Mouse (Mus musculus) thymus, postnatal 25 days (tissue): Measurements from ENCODE around the gene Zfp775.

Experiments
- DNase-seq: peaks from one replicate; pipeline ENCODE4 v3.0.0; 2022

The Zfp775 gene

DNA sequence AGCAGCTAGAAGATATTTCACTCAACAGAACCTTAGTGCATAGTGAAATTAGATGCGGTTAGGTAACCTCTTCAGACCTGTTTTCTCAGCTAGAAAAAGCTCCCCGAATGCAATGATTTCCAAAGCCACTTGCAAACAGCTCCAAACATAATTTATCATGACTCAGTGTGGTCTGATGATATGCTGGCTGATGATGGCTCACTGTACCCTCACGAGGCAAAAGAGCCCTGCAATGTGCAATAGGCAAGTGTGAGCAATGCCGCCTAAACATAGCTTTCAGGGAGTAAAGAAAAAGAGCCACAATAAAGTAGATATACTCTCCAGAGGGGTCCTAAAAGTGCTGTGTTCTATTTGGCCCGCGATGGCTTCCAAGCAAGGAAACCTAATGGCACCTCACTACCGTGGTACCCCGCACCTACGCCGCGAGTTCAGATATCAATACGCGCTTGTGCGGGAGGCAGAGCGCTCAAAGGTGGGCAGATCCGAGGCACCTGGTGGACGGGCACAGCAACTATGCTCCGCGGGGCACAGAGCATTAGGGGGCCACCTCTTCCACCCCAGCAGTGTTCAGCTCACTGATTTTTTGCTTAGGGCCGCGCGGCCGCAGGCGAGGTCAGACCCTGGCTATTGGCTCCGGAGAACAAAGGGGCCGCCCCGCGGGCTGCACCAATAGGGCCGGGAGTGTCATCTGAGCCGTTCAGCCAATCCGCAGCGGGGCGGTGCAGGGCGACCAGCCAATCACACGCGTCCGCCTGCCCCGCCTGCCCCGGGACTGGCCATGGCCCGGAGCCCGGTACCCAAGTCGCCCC is at the start of gene Zfp775:
Zfp775 (plus strand) TSS at position 793 of the 809 bp plus-strand sequence.
- peak; percentile 93 for DNase-seq

DNA sequence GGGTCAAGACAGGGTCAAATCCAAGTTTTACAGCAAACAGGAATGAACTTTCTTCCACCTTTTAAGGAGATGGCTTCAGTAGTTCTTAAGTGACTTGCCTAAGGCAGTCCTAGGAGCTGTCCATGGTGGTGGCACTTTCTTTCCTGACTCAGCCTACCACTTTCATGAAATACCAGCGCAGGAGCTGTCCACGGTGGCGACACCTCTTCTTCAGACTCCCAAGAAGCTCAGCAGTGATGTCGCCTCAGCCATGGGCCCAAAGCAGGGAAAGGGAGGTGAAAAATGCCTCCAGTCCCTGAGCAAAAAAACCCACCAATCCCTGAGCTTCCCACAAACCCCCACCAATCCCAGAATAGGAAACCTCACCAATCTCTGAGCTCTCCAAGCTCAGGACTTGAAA is 48.9 kb upstream of the Zfp775 start:
- peak; percentile 66 for DNase-seq

DNA sequence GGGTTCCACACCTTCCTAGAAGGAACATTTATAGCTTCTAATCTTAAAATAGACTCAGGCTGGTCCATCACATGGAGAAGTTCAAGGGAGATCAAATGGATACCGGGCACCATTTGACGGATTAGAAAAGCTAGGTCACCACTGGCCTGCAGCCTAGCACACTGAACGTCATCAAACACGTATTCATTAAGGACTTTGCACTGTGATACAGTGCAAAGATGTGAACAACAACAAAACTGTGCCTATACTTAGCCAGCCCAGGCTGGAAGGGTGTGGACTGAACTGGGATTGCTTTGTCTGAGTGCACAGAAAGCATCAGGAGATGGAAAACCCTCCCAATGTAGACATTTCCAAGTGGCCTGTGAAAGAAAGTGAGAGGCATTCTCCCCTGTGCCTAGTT is 48.0 kb upstream of the Zfp775 start:
- no peak for DNase-seq

DNA sequence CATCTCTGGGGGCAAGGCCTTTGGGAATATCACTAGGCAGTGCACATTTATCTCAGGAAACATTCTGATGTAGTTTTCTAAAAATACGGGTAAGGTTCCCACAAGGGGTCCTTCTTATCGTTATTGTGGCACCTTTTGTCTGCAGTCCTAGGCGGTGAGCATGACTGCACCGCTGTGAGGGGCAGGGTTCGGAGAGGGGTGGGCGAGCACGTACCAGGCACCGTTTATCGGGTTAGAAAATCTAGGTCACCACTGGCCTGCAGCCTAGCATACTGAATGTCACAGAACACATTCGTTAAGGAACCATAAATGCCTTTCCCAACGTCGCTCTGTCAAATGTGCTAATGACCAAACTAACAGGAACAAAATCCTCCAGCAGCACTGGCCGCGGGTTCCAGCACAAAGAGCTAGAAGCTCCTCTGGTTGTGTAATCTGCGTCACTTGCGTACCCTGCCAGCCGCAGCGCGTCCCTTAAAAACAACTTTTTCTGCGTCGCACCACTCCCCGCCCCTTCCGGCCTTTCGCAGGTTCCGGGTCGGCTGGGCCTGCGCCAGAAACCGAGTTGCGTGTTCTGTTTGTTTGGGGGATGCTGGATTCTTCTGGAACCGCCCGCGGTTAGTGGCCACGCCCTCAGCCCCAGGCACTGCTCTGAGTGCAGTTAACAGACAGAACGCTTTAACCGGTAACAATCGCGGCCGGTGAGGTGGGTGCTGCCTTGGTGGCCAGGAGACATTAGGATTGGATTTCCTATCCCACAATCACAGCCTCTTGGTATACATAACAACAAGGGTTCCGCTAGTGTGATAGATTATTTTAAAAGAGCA is 47.4 kb upstream of the Zfp775 start, which contains the start of gene Lrrc61:
Lrrc61 (plus strand) TSS at position 517 of the 824 bp plus-strand sequence.
- peak; percentile 88 for DNase-seq

DNA sequence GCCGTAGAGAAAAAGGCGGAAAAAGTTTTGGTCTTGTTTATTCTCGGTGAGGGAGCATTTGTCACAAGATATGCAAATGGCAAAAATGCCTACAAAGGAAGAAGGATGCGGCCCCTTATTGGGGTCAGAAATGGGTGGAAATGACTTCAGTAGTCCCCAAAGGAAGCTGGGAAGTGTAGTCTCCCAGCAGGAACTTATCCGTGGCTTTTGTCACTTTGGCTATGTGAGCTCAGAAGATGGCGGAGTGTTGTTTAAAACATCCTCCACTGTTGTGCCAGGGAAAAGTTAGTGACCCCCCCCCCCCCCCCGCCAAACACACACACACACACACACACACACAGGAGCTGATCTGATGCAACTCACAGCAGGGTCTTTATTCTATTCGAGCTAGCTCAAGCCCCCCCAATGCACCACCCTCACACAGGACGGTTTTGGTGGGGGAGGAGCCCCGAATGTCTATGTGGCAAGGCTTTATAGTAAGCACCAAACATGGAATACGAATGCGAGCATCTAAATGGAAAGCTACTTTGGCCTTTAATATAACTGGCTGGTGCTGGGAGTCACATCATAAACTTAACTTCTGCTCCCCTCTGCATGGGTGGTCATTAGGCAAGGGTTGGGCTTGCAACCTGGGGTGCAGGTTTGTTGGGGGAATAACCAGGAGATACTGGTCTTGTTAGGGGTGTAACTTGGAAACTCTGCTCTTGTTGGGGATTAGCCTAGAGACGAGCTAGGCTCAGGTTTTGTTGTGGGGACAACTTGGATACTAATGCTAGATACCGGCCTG is 46.6 kb upstream of the Zfp775 start:
- DNase-seq = no peak

DNA sequence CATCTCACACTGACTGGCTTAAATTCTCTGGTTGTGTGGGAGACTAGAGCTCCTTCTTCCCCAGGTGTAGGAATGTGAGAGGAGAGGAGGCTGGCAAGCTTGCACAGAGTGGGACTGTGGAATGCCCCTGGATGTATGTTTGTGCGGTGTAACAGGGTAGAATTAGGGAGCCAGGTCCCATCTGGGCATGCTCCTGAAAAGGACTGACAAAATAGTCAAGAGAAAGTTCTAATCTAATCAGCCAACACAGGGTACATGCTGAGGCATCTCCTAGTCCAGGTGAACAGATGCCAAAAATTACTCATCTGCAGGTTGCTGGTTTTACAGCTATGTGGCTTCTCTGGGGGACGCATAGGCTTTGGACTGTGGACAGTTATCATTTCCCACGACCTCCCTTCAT is 45.9 kb upstream of the Zfp775 start:
- no peak for DNase-seq

DNA sequence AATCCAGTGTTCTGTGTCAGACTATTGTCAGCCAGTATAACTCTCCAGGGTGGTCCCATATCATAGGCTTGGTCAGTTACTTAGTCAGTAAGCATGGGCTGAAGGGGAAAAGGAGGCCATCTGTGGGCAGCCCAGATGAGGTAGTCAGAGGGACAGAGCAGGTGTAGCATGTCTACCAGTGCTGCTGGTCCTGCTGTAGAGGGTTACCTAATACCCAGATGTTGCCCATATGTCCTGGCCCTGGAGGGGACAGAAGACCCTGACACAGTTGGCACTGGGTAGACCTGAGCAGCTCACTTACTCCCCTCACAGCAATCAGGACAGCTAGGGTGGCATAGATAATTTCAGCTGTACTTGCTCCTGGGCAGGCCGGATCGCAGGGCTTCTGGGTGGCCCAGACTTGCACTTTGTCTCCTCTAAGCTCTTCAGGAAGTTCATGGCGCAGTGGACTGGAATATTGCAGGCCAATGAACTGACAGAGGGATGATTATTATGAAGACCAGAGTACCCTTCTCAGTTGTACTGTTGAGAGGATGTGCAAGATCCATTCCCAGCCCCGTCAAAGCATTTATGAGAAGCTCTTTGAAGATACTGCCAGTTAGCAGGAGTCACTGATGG is 36.1 kb upstream of the Zfp775 start:
- no peak for DNase-seq

DNA sequence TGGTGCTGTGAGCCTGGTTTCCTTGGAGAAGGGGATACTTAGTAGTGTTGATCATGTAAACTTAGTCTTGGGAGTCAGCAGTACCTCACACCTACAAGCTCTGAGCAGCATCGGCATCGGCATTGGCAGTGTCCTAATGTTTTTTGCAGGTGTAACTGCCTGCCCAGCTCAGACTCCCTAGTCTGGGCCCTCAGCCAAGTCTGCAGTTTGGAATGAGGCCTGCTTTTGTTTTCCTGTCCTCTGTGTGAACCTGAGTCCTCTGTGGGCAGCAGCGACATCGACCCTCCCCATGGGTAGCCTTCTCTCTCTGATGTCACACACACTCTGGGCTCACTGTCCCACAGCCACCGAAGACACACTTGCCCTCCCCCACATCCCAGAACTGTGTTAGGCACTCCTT is 35.6 kb upstream of the Zfp775 start:
- no peak for DNase-seq

DNA sequence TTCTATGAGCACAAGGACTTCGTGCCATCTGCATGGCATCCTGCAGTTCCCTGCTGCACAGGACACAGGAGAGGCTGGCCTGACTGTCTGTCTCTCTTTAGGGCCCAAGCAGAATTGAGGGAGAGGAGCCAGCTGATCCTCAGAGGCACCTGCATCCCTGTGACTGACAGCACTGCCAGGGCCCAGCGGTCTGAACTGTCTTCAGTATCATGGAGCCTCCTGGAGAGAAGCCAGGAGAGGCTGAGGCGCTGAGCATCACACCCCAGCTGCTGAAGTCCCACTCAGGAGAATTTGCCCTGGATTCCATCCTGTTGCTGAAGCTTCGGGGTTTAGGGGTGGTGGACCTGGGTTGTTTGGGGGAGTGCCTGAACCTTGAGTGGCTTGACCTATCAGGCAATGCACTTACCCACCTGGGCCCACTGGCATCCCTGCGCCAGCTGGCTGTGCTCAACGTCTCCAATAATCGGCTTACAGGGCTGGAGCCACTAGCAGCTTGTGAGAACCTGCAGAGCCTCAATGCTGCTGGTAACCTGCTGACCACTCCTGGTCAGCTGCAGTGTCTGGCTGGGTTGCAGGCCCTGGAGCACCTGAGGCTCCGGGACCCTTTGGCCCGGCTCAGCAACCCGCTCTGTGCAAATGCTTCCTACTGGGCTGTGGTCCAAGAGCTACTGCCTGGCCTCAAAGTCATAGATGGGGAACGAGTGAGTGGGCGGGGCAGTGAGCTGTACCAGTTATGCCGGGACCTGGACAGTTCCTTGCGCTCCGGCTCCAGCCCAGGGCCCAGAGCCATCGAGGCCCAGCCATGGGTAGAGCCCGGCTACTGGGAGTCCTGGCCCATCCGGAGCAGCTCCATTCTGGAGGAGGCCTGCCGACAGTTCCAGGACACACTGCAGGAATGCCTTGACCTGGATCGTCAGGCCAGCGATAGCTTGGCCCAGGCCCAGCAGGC is 33.6 kb upstream of the Zfp775 start:
- DNase-seq = no peak

DNA sequence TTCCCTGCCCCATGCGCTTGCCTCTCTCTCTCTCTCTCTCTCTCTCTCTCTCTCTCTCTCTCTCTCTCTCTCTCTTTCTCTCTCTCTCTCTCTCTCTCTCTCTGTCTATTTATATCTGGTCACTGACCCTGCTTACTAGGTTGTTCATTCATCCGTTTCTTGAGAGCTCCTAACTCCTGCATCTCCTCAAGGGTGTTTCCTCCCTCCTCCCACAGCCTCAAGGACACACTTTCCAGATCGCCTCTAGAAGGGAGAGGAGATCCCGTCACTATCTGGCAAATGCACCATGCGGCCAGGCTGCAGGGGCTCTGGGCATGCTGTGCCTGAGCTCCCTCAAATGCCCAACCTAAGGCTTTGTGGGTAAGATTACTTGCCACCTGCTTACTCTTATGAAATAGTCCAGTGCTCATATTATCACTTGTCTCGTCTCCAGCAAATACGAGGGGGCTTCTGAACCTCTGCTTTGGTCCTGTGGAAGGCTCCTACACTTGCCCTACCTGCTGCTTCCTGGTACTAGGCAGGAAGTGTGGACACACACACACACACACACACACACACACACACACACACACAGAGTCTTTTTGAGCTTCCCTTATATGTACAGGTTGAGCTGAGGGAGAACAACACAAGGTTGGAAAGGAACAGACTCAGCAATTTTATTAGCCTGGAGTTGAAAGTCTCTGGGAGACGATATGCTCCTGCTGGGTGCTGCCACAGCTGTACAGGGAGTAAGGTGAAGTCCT is 32.6 kb upstream of the Zfp775 start:
- no peak for DNase-seq

DNA sequence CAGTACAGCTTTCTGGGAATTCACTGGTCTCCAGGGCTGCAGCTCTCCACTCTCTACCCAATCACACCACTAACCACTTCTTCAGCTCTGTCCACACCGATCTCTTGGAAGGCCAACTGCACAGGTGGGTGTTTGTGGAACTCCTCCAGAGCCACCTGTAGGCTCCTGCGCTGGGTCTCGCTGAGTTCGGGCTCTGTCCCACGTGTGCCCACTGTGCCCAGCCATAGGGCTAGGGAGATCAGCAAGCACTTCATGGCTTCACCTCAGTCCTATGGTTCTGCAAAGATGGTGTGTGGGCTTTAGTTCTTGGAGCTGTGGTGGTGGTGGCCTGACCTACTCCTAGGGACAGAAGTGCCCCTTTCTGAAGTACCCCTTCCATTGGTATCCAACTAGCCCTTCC is 29.8 kb upstream of the Zfp775 start:
- DNase-seq = no peak

DNA sequence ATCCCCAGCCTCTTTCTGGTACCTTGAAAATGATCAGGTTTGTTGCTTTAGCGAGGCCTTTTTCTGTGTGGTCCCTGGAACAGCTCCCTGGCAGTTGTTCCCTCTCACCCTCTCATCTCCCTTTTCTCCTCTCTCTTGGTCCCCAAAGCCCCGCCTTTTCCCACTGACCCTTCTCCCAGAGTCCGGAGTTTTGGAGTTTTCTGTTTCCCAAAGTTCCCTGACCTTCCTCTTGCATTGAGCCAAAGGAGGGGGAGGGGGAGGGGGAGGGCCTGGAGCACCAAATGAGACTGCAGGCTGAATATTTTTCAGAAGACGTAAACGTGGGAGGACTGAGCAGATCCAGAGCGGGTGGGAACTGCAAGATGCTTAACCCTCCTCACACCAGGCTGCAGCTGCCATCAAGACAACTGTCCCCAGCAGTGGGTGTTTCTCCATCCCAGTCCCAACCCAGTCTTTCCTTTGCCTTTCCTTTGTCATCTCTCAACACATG is 29.2 kb upstream of the Zfp775 start, which contains the start of gene Rarres2:
Rarres2 (minus strand) TSS at position 218 of the 490 bp plus-strand sequence.
- DNase-seq = no peak

DNA sequence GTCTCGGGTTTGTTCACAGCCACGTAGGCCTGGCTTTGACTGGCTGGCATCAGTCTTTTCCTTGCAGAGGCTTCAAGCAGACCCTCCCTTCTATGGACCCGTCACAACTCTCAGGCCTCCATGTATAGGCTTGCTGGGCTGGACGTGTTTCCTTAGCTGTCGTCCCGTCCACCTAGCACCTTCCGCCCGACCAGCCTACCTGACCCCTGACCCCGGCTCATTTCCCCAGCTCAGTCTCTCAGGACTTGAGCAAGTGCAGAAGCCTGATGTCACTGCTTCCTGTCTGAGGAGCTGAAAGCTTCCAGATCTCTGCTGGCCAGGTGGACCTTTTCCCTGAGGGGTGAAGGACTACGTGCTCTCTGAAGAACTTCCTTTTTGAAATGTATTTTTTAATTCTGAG is 28.6 kb upstream of the Zfp775 start:
- DNase-seq = no peak

DNA sequence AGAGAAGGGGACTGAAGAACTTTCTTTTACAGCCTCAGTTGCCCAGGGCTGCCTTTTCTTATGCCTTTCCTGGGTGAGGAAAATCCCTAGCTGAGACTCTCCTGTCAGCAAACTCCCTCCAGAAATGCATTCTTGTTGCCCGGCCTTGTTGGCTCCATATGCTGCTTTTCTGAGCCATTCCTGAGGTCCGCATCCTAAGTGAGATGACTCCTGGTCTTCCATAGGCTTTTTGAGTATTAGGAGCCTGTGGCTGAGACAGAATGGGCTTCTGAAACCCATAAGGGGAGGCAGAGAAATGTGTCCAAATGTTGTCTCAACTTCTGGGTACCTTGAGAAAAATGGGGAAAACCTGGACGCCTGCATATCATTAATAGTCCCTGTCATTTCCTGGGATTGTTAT is 27.9 kb upstream of the Zfp775 start:
- DNase-seq = no peak

DNA sequence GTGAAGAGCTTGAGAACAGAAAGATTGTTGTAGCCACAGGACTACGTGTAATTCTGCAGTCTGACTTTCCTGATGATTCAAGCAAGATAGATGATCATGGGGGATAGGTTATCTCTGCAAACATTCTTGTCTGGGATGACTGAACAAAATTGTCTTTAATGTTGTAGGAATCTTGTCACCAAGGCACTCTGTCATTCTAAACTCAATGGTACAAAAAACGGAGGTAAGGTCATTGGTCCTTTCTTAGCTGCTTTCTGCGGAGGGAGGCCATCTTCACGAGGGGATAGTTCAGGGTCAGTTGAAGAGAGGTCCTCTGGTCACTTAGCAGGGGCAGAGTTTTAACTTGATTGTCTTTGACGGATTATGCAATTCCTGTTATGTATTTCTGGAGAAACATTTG is 23.1 kb upstream of the Zfp775 start:
- DNase-seq = no peak

DNA sequence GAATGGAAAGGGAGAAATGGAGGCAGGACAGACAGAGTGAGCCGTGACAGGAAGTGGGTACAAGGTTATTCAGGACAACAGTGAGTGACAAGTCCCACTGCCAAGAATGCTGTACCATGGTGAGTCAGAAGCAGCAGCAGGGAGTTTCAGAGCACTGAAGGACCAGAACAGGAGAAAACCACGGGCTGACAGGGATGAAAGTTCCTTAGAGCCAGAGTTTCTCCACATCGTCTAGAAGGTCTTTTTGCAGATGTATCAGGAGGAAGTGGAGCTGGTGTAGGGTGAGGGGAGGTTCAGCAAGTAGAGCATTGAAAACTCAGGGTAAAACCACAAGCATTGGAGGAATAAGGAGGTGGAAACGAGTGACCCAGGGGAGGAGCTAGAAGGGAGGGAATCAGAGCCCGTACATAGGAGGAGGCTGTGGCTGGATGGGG is 22.6 kb upstream of the Zfp775 start:
- no peak for DNase-seq

DNA sequence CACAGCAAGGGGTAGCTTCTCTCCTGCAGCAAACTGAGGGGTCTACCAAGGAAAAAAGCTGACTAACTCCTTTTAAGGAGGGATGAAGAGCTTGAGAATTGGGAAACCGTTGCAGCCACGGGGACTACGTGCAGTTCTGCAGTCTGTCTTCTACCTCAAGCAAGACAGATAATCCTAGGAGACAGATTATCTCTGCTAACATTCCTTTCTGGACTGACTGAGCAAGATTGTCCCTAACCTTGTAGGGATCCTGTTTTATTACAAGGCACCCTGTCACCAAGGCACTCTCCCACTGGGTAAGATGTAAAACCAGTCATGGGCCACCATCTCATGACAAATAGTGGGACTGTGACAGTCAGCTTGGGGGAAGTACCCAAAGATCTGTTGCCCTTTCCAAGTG is 20.6 kb upstream of the Zfp775 start:
- no peak for DNase-seq

DNA sequence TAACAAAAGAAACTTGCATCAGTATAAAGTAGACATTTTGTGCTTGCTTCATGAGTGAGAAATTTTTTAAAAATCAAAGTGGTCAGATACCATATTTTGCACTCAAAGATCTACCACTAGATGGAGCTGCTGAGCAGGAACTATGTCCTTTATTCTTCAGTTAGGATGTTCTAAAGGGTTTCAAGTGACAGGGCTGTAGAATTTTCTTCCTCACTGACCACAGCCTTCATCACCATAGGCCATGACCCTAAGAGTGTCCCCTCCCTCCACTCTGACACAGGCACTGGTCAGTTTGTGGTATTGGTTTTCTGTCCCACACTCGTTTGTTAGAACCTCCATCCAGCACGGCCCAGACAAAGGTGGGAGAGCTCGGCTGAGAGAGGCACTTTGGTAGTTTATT is 19.8 kb upstream of the Zfp775 start:
- DNase-seq = peak; percentile 19

DNA sequence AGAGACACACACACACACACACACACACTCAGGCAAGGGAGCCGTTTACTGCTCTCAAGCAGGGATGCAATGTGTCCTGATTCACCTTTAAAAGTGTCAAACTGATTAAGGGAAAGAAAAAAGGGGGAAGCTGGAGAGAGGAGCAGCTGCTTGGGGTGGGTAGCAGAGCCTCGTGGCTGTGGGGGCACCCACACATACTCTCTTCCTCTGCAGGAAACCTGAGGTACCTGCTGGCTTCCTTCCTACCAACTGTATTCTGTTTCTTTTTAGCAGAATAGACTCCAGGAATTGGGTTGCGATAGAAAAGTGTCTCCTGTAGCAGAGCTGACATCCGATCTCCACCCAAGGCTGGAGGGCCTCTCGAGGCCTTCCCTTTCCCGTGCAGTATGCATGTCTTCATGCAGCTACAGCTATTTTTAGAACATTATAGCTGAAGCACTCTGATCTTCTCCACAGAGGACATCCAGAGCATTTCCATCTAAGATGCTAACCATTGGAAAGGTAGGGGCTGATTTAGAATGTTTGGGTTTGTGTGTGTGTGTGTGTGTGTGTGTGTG is 12.6 kb upstream of the Zfp775 start, which contains the start of gene Gm45021:
Gm45021 (plus strand) TSS at position 417 of the 557 bp plus-strand sequence.
- peak; percentile 11 for DNase-seq

DNA sequence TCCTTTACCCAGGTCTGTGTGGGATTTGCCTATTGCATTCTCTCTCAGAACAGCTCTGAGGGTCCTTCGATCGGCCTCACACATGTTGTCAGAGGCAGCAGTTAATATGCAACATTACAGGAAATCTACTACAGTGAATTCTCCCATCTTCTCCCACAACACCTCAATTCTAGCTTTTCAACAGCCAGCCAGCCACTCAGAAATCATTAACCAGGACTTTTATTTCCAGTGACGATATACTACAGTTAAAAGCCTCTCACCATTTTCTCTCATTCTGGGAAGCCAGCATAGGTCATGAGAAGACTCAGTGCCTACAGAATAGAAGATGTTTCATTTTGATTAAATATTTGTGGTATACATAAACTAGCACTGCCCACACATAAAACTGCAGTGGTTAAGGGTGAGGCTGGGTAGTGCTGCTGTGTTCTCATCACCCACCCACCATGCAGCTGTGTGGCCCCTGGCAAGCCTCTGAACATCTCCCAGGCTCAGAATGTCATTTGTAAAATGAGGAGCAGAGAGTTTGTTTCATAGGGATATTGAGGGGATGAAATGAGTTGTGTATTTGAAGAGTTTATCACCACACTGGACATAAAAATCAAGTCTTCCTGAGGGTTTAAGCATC is 10.5 kb upstream of the Zfp775 start:
- DNase-seq = no peak
